Mouse (Mus musculus): ENCODE results near the gene Fastkd5. TPM values are rescaled to one million over a fixed set of nuclear protein-coding genes. Genes with fewer than 3 reads are reported as not detected.
"Not testable (repeated sequence)": the region's sequence is repeated elsewhere in the genome, so short reads cannot be mapped to it uniquely, and the experiment has no call there.

Fastkd5 gene
- polyA plus RNA-seq, 1 experiment = 5.9 TPM

DNA sequence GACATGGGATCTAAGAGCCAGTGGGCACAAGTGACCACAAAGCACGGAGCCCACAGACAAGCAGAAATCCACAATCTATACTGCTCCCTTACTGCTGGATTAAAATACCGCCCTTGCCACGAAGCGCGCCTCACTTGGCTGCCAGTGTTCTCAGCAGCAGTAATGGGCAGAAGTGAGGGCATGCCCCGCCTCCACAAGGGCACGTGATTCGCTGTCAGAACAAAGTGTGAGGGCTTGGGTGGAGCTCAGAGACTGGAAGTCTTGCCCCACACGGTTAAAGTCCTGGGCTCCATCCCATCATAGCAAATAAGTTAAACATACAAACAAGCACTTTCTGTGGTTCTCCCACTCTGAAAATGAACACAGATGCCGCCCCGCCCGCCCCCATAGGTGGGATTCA lies 52.2 kb downstream of the Fastkd5 start:
- H3ac ChIP-seq (ENCODE audit: control insufficient read depth, insufficient read length) = no peak overlapping the region
- peak overlapping the region; percentile 86 for H3K4me2 ChIP-seq (ENCODE audit: low read depth)
- no peaks in the 10 kb centered on the region for H3K79me2 ChIP-seq (ENCODE audit: control insufficient read depth, insufficient read depth)
- no peaks in the 10 kb centered on the region for H3K36me3 ChIP-seq (ENCODE audit: control insufficient read depth, insufficient read depth)
- H3K4me3 ChIP-seq = peak overlapping the region; percentile 1
- peaks cover 17% of the 10 kb centered on the region for H3K27me3 ChIP-seq (ENCODE audit: control insufficient read depth, insufficient read depth, insufficient read length)
- TF ChIP-seq POLR2A (IDR thresholded peaks at IDR 0.05; ENCODE audit: insufficient read length, low read depth) = peak; percentile 63
- peak; percentile 98 for TF ChIP-seq USF1 (IDR thresholded peaks at IDR 0.05; ENCODE audit: low read depth)
- TF ChIP-seq POLR2AphosphoS2 (IDR thresholded peaks at IDR 0.05; ENCODE audit: insufficient read length, low read depth) = peak; percentile 37
- no peak for TF ChIP-seq MAX (IDR thresholded peaks at IDR 0.05; ENCODE audit: low read depth)

GRCm38 (mm10) chr2:130577021-130577420 lies 52.8 kb downstream of the Fastkd5 start:
- no peak overlapping the region for H3ac ChIP-seq (ENCODE audit: control insufficient read depth, insufficient read length)
- TF ChIP-seq CEBPB (IDR thresholded peaks at IDR 0.05; ENCODE audit: insufficient read depth, poor library complexity, severe bottlenecking) = no peak
- H3K4me3 ChIP-seq = peak overlapping the region; percentile 1
- H3K4me2 ChIP-seq (ENCODE audit: low read depth) = no peak overlapping the region
- peaks cover 17% of the 10 kb centered on the region for H3K27me3 ChIP-seq (ENCODE audit: control insufficient read depth, insufficient read depth, insufficient read length)
- no peaks in the 10 kb centered on the region for H3K79me2 ChIP-seq (ENCODE audit: control insufficient read depth, insufficient read depth)
- H3K36me3 ChIP-seq (ENCODE audit: control insufficient read depth, insufficient read depth) = no peaks in the 10 kb centered on the region

DNA sequence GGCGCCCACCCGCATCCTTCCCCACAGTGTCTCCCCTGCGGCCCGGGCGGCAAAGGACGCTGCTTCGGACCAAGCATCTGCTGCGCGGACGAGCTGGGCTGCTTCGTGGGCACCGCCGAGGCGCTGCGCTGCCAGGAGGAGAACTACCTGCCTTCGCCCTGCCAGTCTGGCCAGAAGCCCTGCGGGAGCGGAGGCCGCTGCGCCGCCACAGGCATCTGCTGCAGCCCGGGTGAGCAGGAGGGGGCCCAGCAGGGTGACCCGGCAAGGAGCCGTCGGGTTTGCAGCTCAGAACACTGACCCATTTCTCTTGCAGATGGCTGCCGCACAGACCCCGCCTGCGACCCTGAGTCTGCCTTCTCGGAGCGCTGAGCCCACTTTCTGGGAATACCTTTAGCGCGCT lies 53.3 kb downstream of the Fastkd5 start:
- not testable (repeated sequence) for H3ac ChIP-seq (ENCODE audit: control insufficient read depth, insufficient read length); H3K4me2 ChIP-seq (ENCODE audit: low read depth); H3K4me3 ChIP-seq; H3K36me3 ChIP-seq (ENCODE audit: control insufficient read depth, insufficient read depth); H3K79me2 ChIP-seq (ENCODE audit: control insufficient read depth, insufficient read depth)
- H3K27me3 ChIP-seq (ENCODE audit: control insufficient read depth, insufficient read depth, insufficient read length) = peaks cover 14% of the 10 kb centered on the region

DNA sequence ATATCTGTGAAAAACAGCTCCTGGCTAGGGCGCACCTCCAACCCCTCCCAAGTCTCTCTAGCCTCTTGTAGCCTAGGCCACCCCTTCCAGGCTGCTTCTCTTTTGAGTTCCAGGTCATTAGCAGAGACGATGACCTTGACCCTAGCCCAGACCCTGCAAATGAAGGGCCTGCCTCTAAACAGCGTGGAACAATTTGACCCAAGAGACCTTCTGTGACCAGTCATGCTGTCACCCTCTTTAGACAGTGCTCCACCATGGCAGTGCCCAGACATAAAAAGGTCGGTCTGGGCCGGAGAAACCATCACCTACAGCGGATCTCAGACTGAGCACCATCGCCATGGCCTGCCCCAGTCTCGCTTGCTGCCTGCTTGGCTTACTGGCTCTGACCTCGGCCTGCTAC lies 54.0 kb downstream of the Fastkd5 start, which contains the start of gene Oxt:
Gene Oxt (plus strand): TSS at position 301 of the 400 bp plus-strand sequence.
- TF ChIP-seq TCF3 (IDR thresholded peaks at IDR 0.05; ENCODE audit: insufficient read length, low read depth) (no peak), TCF12 (IDR thresholded peaks at IDR 0.05; ENCODE audit: insufficient read depth, poor library complexity, severe bottlenecking) (no peak), MAX (IDR thresholded peaks at IDR 0.05; ENCODE audit: low read depth) (no peak), CEBPB (IDR thresholded peaks at IDR 0.05; ENCODE audit: insufficient read depth, poor library complexity, severe bottlenecking) (no peak), MYOD1 (IDR thresholded peaks at IDR 0.05; ENCODE audit: control insufficient read depth in 1 of 3, insufficient read length in 2 of 3, low read depth in 2 of 3) (no peak), E2F4 (IDR thresholded peaks at IDR 0.05; ENCODE audit: insufficient read depth) (no peak), SRF (IDR thresholded peaks at IDR 0.05; ENCODE audit: control insufficient read depth, insufficient read length, low read depth) (no peak), USF1 (IDR thresholded peaks at IDR 0.05; ENCODE audit: low read depth) (no peak), REST (IDR thresholded peaks at IDR 0.05; ENCODE audit: insufficient read depth, insufficient read length) (no peak), MYOG (IDR thresholded peaks at IDR 0.05; ENCODE audit: control insufficient read depth in 1 of 3, insufficient read depth in 1 of 3, insufficient read length in 2 of 3, low read depth in 2 of 3) (no peak), POLR2AphosphoS2 (IDR thresholded peaks at IDR 0.05; ENCODE audit: insufficient read length, low read depth) (no peak), POLR2A (IDR thresholded peaks at IDR 0.05; ENCODE audit: insufficient read length, low read depth) (no peak)
- peaks cover 9% of the 10 kb centered on the region for H3K27me3 ChIP-seq (ENCODE audit: control insufficient read depth, insufficient read depth, insufficient read length)
- H3K4me2 ChIP-seq (ENCODE audit: low read depth) = no peak within 1 kb of the TSS
- no peak within 1 kb of the TSS for H3ac ChIP-seq (ENCODE audit: control insufficient read depth, insufficient read length)
- no peaks in the 10 kb centered on the region for H3K79me2 ChIP-seq (ENCODE audit: control insufficient read depth, insufficient read depth)
- no peak within 1 kb of the TSS for H3K4me3 ChIP-seq
- H3K36me3 ChIP-seq (ENCODE audit: control insufficient read depth, insufficient read depth) = no peaks in the 10 kb centered on the region

DNA sequence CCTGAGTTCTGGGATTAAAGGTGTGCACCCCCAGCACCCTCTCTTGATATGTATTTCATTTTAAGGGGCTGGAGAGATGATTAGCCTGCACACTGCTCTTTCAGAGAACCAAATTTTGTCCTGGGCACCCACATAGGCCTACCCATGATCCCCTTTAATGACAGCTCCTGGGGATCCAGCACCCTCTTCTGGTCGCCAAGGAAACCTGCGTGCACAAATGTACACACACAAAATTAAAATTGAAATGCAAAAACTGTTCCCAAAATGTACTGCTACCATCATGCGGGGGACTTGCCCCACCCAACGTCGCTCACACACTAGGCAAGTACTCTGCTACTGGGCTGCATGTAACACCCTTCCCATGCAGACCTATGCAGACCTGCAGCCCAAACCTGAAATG lies 54.9 kb downstream of the Fastkd5 start:
- H3K4me2 ChIP-seq (ENCODE audit: low read depth) = no peak overlapping the region
- H3K4me3 ChIP-seq = no peak overlapping the region
- no peaks in the 10 kb centered on the region for H3K79me2 ChIP-seq (ENCODE audit: control insufficient read depth, insufficient read depth)
- H3K27me3 ChIP-seq (ENCODE audit: control insufficient read depth, insufficient read depth, insufficient read length) = peaks cover under 1% of the 10 kb centered on the region
- no peak overlapping the region for H3ac ChIP-seq (ENCODE audit: control insufficient read depth, insufficient read length)
- no peaks in the 10 kb centered on the region for H3K36me3 ChIP-seq (ENCODE audit: control insufficient read depth, insufficient read depth)
- TF ChIP-seq TCF12 (IDR thresholded peaks at IDR 0.05; ENCODE audit: insufficient read depth, poor library complexity, severe bottlenecking) = no peak
- no peak for TF ChIP-seq POLR2A (IDR thresholded peaks at IDR 0.05; ENCODE audit: insufficient read length, low read depth)
- TF ChIP-seq MYOD1 (IDR thresholded peaks at IDR 0.05; ENCODE audit: control insufficient read depth in 1 of 3, insufficient read length in 2 of 3, low read depth in 2 of 3) = no peak
- TF ChIP-seq POLR2AphosphoS2 (IDR thresholded peaks at IDR 0.05; ENCODE audit: insufficient read length, low read depth) = no peak
- TF ChIP-seq MAX (IDR thresholded peaks at IDR 0.05; ENCODE audit: low read depth) = no peak
- no peak for TF ChIP-seq SRF (IDR thresholded peaks at IDR 0.05; ENCODE audit: control insufficient read depth, insufficient read length, low read depth)
- TF ChIP-seq E2F4 (IDR thresholded peaks at IDR 0.05; ENCODE audit: insufficient read depth) = no peak
- TF ChIP-seq CEBPB (IDR thresholded peaks at IDR 0.05; ENCODE audit: insufficient read depth, poor library complexity, severe bottlenecking) = no peak
- no peak for TF ChIP-seq TCF3 (IDR thresholded peaks at IDR 0.05; ENCODE audit: insufficient read length, low read depth)
- TF ChIP-seq MYOG (IDR thresholded peaks at IDR 0.05; ENCODE audit: control insufficient read depth in 1 of 3, insufficient read depth in 1 of 3, insufficient read length in 2 of 3, low read depth in 2 of 3) = no peak
- TF ChIP-seq USF1 (IDR thresholded peaks at IDR 0.05; ENCODE audit: low read depth) = no peak
- TF ChIP-seq REST (IDR thresholded peaks at IDR 0.05; ENCODE audit: insufficient read depth, insufficient read length) = no peak

GRCm38 (mm10) chr2:130569926-130570325 lies 59.9 kb downstream of the Fastkd5 start:
- Histone ChIP-seq H3K4me2 (ENCODE audit: low read depth) (no peak overlapping the region), H3K4me3 (no peak overlapping the region), H3K27me3 (ENCODE audit: control insufficient read depth, insufficient read depth, insufficient read length) (no peaks in the 10 kb centered on the region), H3K36me3 (ENCODE audit: control insufficient read depth, insufficient read depth) (peaks cover 6% of the 10 kb centered on the region), H3ac (ENCODE audit: control insufficient read depth, insufficient read length) (no peak overlapping the region), H3K79me2 (ENCODE audit: control insufficient read depth, insufficient read depth) (peaks cover 4% of the 10 kb centered on the region)
- TF ChIP-seq MYOD1 (IDR thresholded peaks at IDR 0.05; ENCODE audit: control insufficient read depth in 1 of 3, insufficient read length in 2 of 3, low read depth in 2 of 3) (no peak), POLR2AphosphoS2 (IDR thresholded peaks at IDR 0.05; ENCODE audit: insufficient read length, low read depth) (no peak), E2F4 (IDR thresholded peaks at IDR 0.05; ENCODE audit: insufficient read depth) (no peak), TCF12 (IDR thresholded peaks at IDR 0.05; ENCODE audit: insufficient read depth, poor library complexity, severe bottlenecking) (no peak), MYOG (IDR thresholded peaks at IDR 0.05; ENCODE audit: control insufficient read depth in 1 of 3, insufficient read depth in 1 of 3, insufficient read length in 2 of 3, low read depth in 2 of 3) (no peak), POLR2A (IDR thresholded peaks at IDR 0.05; ENCODE audit: insufficient read length, low read depth) (no peak), TCF3 (IDR thresholded peaks at IDR 0.05; ENCODE audit: insufficient read length, low read depth) (no peak), REST (IDR thresholded peaks at IDR 0.05; ENCODE audit: insufficient read depth, insufficient read length) (no peak), SRF (IDR thresholded peaks at IDR 0.05; ENCODE audit: control insufficient read depth, insufficient read length, low read depth) (no peak), MAX (IDR thresholded peaks at IDR 0.05; ENCODE audit: low read depth) (no peak), USF1 (IDR thresholded peaks at IDR 0.05; ENCODE audit: low read depth) (no peak), CEBPB (IDR thresholded peaks at IDR 0.05; ENCODE audit: insufficient read depth, poor library complexity, severe bottlenecking) (no peak)

Measured in myocyte (in vitro differentiated cells).